In the genomic region with DNA sequence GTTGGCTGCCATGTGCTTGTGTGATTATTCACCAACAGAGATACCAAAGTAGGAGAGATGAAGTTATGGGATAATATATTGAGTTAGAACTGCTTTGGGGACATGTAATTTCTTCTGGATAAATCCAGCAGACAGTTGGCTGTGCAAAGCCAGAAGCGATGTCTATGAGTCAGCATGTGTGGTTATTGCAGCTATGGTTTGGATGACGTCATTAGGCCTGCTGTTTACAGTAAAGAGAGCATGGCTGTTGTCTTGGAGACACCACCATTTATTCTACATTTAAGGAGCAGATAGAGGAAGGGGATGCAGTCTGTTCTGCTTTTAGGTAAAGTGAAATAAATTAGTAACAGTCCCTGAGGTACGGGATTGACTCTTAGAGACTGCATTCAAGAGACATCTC, we compare ENCODE assay signal across 21 mouse cellular contexts. TPM values are rescaled to one million over a fixed set of nuclear protein-coding genes. Genes with fewer than 3 reads are reported as not detected.
DNase-seq lines count a peak whose midpoint lies in the region.
"Had no signal": no experiment of that assay in that cellular context is flagged by ENCODE, and none has a peak within 500 bp of the region (broad histone marks: within the 10 kb centered on the region; RNA-seq: fewer than 3 reads in every experiment).

No protein-coding gene starts in this region.

- DNase-seq in heart, adult 11 months: peak; percentile 41
- no peak for DNase-seq in heart, adult 8-10 months (ENCODE audit: low spot score)
- peak; percentile 82 for DNase-seq in NIH3T3 (ENCODE audit: low read depth)
- peak; percentile 40 for DNase-seq in fibroblast of lung, adult 2 months (ENCODE audit: low read depth)
- no peak for DNase-seq in urinary bladder, adult 2 months (ENCODE audit: low spot score)
- no peak for DNase-seq in ovary, postnatal 36 days (ENCODE audit: low spot score)
- no peak for DNase-seq in retina, embryonic 14.5 days (ENCODE audit: low spot score)
- DNase-seq: adrenal gland, adult 8-10 months; cerebellum, postnatal 14 days; embryo, embryonic 11 days; gastrocnemius, postnatal 10 days; kidney, adult 2 months; kidney, postnatal 14 days; left cerebral cortex, postnatal 4 days; liver; liver, postnatal 0 days; lung, postnatal 10 days; midbrain, embryonic 14.5 days; right cerebral cortex, postnatal 4 days had no signal

RNA-seq across cellular contexts. Expression of a gene that starts 14.9 kb away (rescaled TPM):
- under 1 TPM in 2 of 4 experiments, not detected in 2; 0.06 to 0.16 TPM for total RNA-seq in heart, adult 8-10 months (2022)
- polyA plus RNA-seq in urinary bladder, adult 2 months (2012; rRNA removed): 3.1 and 3.4 TPM in 2 replicates
- total RNA-seq: adrenal gland, adult 8-10 months; hematopoietic stem cell, adult 5-6 weeks; megakaryocyte, adult 5-6 weeks had no signal

Comparison
In these comparisons a context has a peak if more than half of its experiments do, and no peak if none do; other contexts are left out.
1. DNase-seq: peak in heart, adult 11 months (single experiment), NIH3T3 (single experiment) and fibroblast of lung, adult 2 months (single experiment); none in heart, adult 8-10 months (single experiment), urinary bladder, adult 2 months (single experiment), ovary, postnatal 36 days (single experiment) and retina, embryonic 14.5 days (single experiment).